Mouse (Mus musculus): ENCODE results near the gene I0C0044D17Rik. TPM values are rescaled to one million over a fixed set of nuclear protein-coding genes. Genes with fewer than 3 reads are reported as not detected.

Gene I0C0044D17Rik
- total RNA-seq, 2 experiments from 2014 or later, result not detected

DNA sequence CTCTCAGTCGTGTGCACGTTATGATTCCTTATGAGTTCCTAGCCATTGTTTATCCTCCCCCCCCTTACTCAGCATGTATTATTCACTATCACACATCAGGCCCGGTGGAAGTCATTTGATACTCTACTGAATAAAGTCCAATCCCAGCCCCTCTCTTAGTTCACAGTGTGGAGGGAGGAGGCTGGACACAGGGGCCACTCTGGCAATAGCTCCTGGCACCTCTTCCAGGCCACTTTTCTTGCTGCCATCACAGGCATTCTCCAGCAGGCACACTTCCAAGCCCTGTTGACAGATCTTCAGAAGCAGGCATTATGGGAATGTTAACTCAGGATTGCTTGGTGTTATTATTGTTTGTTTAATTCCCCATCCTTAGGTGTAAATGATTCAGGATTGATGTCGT, 11.1 kb upstream of the I0C0044D17Rik start:
- no peak for DNase-seq (ENCODE audit: extremely low spot score in 1 of 2, low spot score in 1 of 2)

DNA sequence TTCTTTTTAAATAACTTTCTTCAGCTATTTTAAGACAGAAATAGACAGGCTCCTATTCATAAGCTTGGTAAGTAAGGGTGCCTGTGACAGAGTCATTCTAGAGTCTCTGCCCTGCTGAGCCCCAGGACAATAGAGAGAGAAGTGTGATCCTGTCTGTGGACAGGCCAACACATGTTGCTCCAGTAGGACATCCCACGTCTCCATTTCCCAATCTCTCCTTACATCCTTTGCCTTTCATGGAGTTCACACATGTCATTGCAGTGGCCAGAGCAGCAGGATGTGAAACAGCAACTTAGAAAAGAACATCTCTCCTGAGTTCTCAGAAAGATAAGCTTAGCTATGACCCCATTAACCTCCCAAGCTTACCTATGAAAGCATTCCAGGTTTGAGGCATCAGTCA, 8.1 kb upstream of the I0C0044D17Rik start:
- no peak for DNase-seq (ENCODE audit: extremely low spot score in 1 of 2, low spot score in 1 of 2)

- DNase-seq (ENCODE audit: extremely low spot score in 1 of 2, low spot score in 1 of 2), result no peak
These were observed 3.1 kb upstream of the I0C0044D17Rik start for GRCm38 (mm10) chr4:98826701-98827100.

DNA sequence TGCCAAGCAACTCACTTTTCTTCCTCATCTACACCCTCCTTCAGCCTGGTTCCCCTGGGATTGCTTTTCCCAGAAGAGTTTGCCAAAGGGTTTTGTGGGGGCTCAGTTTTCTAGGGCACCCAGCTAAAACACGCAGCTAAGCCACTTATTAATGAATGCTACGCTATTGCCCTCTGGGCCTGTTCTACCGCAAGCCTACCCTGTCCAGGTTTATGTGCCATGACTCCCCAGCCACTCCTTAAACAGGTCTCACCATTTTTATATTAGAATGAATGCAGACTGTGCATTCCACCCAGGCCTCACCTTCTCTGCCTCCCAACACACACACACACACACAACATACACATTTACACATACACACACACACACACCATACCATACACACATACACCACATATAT, 593 bp downstream of the I0C0044D17Rik start:
- no peak for DNase-seq (ENCODE audit: extremely low spot score in 1 of 2, low spot score in 1 of 2)

DNA sequence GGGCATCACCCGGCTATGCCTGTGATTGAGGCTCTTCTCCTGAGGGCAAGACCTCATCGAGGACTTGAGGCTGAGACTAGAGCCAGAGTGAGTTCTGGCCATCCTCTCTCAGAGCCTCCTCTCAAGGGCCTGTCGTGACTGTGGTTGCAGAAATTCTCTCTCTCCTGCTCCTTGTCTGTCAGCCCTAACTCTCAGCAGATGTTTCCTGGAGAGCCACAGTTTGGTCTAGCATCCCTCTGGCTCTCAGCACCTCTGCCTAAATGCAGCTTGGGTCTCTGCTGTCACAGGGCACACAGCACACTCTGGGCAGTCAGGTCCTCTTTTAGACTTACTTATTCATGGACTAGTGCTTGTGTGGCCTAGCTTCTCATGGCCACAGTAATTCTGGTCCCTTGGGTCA, 1.2 kb downstream of the I0C0044D17Rik start:
- DNase-seq (ENCODE audit: extremely low spot score in 1 of 2, low spot score in 1 of 2), result no peak

- DNase-seq (ENCODE audit: extremely low spot score in 1 of 2, low spot score in 1 of 2), result no peak
These were observed 4.4 kb downstream of the I0C0044D17Rik start for GRCm38 (mm10) chr4:98819216-98819755.

DNA sequence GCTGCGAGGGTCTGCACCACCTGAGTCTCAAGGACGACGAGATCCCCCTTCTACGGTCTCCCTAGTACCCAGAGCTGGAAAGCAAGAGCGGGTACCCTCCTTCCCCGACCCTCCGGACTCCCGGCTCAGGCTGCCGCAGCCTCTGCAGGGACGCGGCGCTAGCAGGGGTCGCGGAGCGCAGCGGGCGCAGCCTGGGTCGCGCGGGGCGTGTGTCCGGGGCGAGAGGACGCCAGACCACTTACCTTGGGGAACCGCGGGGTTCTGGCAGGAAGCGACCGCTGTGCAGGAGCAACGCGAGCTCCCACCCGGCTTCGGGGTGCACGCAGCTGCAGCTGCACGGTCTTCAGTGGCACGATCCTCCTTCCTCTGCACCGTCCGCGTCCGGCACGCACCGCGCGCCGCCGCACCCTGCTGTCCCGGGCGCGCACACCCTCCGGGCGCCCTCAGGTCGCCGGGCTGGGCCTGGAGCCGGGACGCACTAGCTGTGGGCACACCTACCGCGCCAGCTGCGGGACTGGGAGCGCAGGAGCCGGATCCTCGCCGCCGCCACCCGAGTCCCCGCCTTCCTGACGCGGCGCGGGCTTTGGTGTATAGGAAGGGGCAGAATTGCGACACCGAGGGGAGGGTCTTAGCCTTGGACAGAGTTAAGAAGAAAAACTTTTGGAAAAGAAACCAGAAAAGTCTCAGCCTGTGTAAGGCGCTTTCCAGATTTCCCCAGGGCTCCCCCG, 6.3 kb downstream of the I0C0044D17Rik start, which contains the start of gene Kank4:
Gene Kank4, minus strand, starts transcription at position 354 of the 728 bp plus-strand sequence.
- no peak for DNase-seq (ENCODE audit: extremely low spot score in 1 of 2, low spot score in 1 of 2)

DNA sequence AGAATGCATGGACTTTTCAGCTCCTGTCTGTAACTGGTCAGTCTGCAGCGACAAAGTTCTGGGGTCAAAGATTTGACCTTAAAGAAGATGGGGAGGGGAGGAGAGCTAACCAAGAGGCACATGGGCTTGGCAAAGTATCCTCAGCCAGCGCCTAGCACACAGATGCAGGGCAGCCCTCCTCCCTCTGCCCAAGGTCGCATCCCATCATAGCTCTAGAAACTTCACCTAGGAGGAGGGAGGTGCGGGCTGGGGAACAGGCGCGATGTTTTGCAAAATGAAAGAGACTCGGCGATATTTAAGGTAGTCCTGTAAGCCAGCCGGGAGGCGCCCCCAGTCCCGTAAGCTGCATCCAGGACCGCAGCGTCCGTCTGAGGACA, 6.8 kb downstream of the I0C0044D17Rik start:
- DNase-seq (ENCODE audit: extremely low spot score in 1 of 2, low spot score in 1 of 2), result no peak

DNA sequence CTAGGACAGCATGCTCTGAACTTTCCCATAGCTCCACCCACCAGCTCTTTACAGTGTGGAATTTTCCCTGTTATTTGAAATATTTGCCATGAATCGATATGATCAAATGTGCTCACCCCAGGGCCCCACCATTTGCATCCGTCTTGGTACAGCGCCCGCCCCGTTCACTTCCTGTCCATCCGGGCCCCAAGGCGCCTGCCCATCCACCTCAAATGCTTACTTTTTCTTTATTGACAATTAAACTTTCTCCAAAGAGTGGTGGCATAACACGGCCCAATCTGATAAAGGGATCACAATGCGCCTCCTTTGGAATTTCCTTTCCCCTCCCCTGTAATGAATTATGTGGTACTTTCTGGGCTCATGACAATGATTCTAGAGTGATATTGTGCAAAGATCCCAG, 17.3 kb downstream of the I0C0044D17Rik start:
- DNase-seq (ENCODE audit: extremely low spot score in 1 of 2, low spot score in 1 of 2), result no peak

DNA sequence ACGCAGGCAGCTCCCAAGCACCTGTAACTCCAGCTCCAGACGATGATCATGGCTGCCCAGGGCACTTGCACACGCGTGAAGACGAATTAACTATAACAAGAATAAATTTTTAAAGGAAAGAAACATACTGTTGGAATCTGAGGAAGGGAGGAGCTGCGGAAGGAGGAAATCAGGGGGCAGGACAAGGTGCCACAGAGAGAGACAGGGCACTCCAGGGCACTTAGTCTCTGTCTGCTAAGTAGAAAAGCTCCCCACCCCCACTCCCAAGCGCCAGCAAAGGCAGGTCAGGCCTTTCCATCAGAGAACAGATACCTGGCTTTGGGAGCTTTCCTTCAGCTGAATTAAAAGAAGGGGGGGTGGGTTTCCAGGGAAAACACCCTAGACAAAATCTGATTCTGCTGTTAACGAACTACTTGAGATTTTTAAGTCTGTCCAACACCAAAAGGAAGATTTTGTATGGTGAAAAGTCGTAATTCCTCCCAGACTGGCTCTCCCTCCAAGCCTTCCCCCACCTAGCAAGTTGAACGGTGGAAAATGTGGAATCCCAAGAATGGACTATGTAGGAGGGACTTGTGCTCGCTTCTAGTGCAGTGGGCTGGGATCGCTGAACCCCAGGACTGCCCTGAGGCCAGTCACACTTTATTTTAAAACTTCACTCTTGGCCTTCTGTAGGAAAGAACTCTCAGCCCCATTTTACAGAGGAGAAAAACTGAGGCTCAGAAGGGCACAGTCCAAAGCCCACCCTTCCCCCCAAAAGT, 18.2 kb downstream of the I0C0044D17Rik start:
- DNase-seq (ENCODE audit: extremely low spot score in 1 of 2, low spot score in 1 of 2), result no peak

GRCm38 (mm10) chr4:98804476-98805134, 19.0 kb downstream of the I0C0044D17Rik start:
- DNase-seq (ENCODE audit: extremely low spot score in 1 of 2, low spot score in 1 of 2), result no peak

GRCm38 (mm10) chr4:98801775-98802174, 21.9 kb downstream of the I0C0044D17Rik start:
- no peak for DNase-seq (ENCODE audit: extremely low spot score in 1 of 2, low spot score in 1 of 2)

GRCm38 (mm10) chr4:98800824-98801223, 22.8 kb downstream of the I0C0044D17Rik start:
- no peak for DNase-seq (ENCODE audit: extremely low spot score in 1 of 2, low spot score in 1 of 2)

DNA sequence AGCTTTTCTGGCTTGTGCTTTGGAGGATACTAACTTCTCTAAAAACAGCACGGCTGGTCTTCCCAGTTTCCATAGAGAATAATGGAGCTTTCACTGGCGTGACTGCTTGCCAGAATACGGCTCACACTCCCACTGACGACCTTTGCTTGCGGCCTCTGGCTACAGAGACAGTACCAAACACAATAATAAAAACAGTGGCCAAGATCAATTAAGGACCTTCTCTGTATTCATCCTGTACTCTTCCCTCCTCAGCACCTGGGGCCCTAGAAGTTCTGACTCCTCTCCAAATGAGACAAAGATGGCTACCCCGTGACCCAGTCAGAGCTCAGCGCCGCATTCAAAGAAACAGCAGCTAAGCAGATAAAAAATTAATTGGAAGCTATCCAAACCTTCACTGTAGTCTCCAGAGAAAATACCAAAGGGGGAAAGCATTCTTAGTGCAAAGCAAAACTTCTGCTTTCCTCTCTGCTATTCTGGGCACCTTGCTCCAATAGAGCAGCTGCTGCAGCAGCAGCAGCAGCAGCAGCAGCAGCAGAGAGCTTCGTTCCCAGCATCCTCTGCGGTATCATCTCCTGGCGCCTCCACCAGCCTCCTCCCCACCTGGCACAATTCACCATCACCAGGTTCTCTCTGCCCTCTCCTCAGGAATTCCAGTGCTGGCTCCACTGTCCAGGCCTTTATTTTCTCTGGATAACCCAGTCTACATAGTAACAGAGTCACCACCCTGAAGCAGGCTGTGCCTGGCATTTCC, 26.9 kb downstream of the I0C0044D17Rik start:
- no peak for DNase-seq (ENCODE audit: extremely low spot score in 1 of 2, low spot score in 1 of 2)

DNA sequence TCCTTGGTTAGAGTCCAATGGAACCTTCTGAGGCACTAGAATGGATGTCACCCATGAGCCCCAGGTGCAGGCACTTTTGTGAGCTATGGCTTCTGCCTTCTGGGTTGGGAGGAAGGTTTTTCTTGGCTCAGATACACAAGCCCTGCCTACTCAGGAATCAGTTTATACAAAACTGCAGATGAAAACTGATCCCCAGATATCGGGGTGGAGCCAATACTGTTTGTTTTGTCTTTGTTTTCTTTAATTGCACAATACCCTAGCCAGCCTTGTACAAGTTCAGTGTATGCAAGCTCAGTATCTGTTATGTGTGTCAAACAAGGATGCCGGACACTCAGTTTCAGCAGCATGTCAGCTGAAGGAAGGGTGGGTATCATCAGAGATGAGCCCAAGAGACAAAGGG, 28.4 kb downstream of the I0C0044D17Rik start:
- no peak for DNase-seq (ENCODE audit: extremely low spot score in 1 of 2, low spot score in 1 of 2)

- no peak for DNase-seq (ENCODE audit: extremely low spot score in 1 of 2, low spot score in 1 of 2)
These were observed 30.2 kb downstream of the I0C0044D17Rik start for GRCm38 (mm10) chr4:98793486-98793885.

DNA sequence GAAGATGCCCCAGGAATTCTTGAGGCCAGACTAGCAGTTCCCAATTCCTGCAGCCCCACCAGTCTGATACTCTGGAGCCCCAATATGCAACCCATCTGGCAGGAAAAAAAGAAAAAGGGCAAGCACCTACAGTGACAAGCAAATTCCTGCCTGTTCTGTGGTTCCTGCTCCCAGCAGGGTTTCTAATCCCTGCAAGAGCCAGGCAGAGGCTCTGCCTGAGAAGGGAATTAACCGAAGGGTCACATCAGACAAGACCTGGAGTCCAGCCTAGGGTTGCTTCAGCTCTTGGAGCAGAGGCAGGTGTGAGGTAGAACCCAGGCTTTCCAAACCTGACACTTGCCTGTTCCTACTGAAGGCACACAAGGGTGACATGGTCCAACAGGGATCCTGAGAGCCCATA, 32.9 kb downstream of the I0C0044D17Rik start:
- DNase-seq (ENCODE audit: extremely low spot score in 1 of 2, low spot score in 1 of 2), result no peak

DNA sequence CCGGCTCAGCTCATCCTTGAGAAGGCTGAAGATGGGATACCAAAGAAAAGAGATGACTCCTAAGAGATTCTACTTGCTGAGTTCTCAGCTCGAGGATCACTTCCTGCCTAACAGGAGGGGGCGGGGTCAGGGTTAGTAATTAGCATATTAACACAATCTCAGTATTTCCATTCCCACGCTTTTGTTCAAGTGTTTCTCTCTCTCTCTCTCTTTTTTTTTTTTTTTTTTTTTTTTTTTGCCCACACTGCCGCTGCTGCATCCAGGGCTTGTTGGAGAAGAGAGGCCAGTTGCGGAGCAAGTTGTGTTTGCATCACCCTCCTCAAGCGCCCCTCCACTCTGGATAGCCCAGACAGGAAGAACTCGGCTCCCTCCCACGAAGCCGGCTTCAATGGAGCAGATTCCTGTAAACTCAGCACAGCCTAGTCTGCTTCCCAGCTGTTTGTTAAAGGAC, 33.8 kb downstream of the I0C0044D17Rik start:
- no peak for DNase-seq (ENCODE audit: extremely low spot score in 1 of 2, low spot score in 1 of 2)

GRCm38 (mm10) chr4:98789133-98789765, 34.4 kb downstream of the I0C0044D17Rik start:
- no peak for DNase-seq (ENCODE audit: extremely low spot score in 1 of 2, low spot score in 1 of 2)

GRCm38 (mm10) chr4:98786281-98786680, 37.4 kb downstream of the I0C0044D17Rik start:
- DNase-seq (ENCODE audit: extremely low spot score in 1 of 2, low spot score in 1 of 2), result no peak
